Mouse (Mus musculus) cerebellum, adult 8-10 months (tissue): ENCODE measurements around the gene Ttc19.
"Not testable (repeated sequence)": the region's sequence is repeated elsewhere in the genome, so short reads cannot be mapped to it uniquely, and the experiment has no call there.

ENCODE experiments used
- DNase-seq: peaks from one replicate; pipeline ENCODE4 v3.0.0; 2022

Ttc19 gene

GRCm38 (mm10) chr11:62285020-62285419 is 3.7 kb downstream of the Ttc19 start:
- no peak for DNase-seq

GRCm38 (mm10) chr11:62287700-62288099 is 6.4 kb downstream of the Ttc19 start:
- DNase-seq = no peak

- no peak for DNase-seq
Measured at GRCm38 (mm10) chr11:62294121-62294520, 12.8 kb downstream of the Ttc19 start.

- DNase-seq = no peak
Measured at GRCm38 (mm10) chr11:62298883-62299282, 17.6 kb downstream of the Ttc19 start.

- no peak for DNase-seq
Measured at GRCm38 (mm10) chr11:62305866-62306265, 24.6 kb downstream of the Ttc19 start.

GRCm38 (mm10) chr11:62309296-62309695 is 28.0 kb downstream of the Ttc19 start:
- no peak for DNase-seq

- no peak for DNase-seq
Measured at GRCm38 (mm10) chr11:62314984-62315383, 33.7 kb downstream of the Ttc19 start.

GRCm38 (mm10) chr11:62317746-62318145 is 36.5 kb downstream of the Ttc19 start:
- peak; percentile 43 for DNase-seq

- no peak for DNase-seq
Measured at GRCm38 (mm10) chr11:62320097-62320496, 38.8 kb downstream of the Ttc19 start.

- no peak for DNase-seq
Measured at GRCm38 (mm10) chr11:62323659-62324058, 42.4 kb downstream of the Ttc19 start.

- no peak for DNase-seq
Measured at GRCm38 (mm10) chr11:62331141-62331540, 49.9 kb downstream of the Ttc19 start.

GRCm38 (mm10) chr11:62332228-62332627 is 51.0 kb downstream of the Ttc19 start:
- no peak for DNase-seq

- DNase-seq = no peak
Measured at GRCm38 (mm10) chr11:62343002-62343401, 61.7 kb downstream of the Ttc19 start.

- DNase-seq = no peak
Measured at GRCm38 (mm10) chr11:62351948-62352347, 70.7 kb downstream of the Ttc19 start.

- no peak for DNase-seq
Measured at GRCm38 (mm10) chr11:62355216-62355615, 73.9 kb downstream of the Ttc19 start.

GRCm38 (mm10) chr11:62366879-62367278 is 85.6 kb downstream of the Ttc19 start:
- DNase-seq = no peak

GRCm38 (mm10) chr11:62369924-62370323 is 88.7 kb downstream of the Ttc19 start:
- no peak for DNase-seq

- DNase-seq = peak; percentile 31
Measured at GRCm38 (mm10) chr11:62371776-62372175, 90.5 kb downstream of the Ttc19 start.

GRCm38 (mm10) chr11:62377202-62377851 is 96.1 kb downstream of the Ttc19 start:
- not testable (repeated sequence) for DNase-seq
